Mouse (Mus musculus) CH12.LX (cell line): ENCODE results near the gene Gng2.

Experiments used
- EP300 ChIP-seq: IDR thresholded peaks from 2 replicates; pipeline ENCODE4 v1.6.1; 2011; ENCODE audit warnings: low read length, improper control_type of control experiment
- HCFC1 ChIP-seq: IDR thresholded peaks from 2 replicates; pipeline ENCODE4 v1.6.1; 2012; ENCODE audit warnings: low read depth, mild to moderate bottlenecking, inconsistent platforms, low read length, improper control_type of control experiment
- POLR2A ChIP-seq: IDR thresholded peaks from 2 replicates; pipeline ENCODE4 v1.6.1; 2011; ENCODE audit warnings: low read depth, mild to moderate bottlenecking, improper control_type of control experiment, low read length
- TBP ChIP-seq: conservative IDR thresholded peaks from 2 replicates; pipeline ENCODE4 v1.6.1; 2011; ENCODE audit warnings: low read depth, low read length, improper control_type of control experiment
- TCF12 ChIP-seq: IDR thresholded peaks from 2 replicates; pipeline ENCODE4 v1.6.1; 2014; ENCODE audit warnings: low read depth, mild to moderate bottlenecking, inconsistent platforms, low read length, improper control_type of control experiment

- TF ChIP-seq POLR2A (0 out of 2 replicates have a peak, but pooled peaks have one; percentile 20), TCF12 (no peak), EP300 (no peak), TBP (no peak), HCFC1 (no peak)
Observed at GRCm38 (mm10) chr14:19993570-19993883, 16.1 kb upstream of the Gng2 start.
